Comparison of ENCODE assay signal across 8 mouse cellular contexts in genomic region chr4:57781994-57782393, GRCm38 (mm10).
DNase-seq lines count a peak whose midpoint lies in the region; ATAC-seq and TF ChIP-seq lines count a peak whose summit lies in the region.

No protein-coding gene starts in this region.

- DNase-seq in layer of hippocampus, postnatal 36 days = peak; percentile 39 to 51
- no peak for DNase-seq in layer of hippocampus, adult 9-10 months (ENCODE audit: low spot score)
- peak; percentile 99 for DNase-seq in heart, adult 11 months
- DNase-seq in liver, embryonic 14.5 days (ENCODE audit: low read depth in 3 of 3, low spot score in 3 of 3) = peak in 2 of 3 experiments; percentile 24 to 31
- DNase-seq in naive thymus-derived CD4-positive, alpha-beta T cell, adult 2 months (ENCODE audit: low read depth) = peak; percentile 82
- peak; percentile 78 for DNase-seq in stomach, postnatal 0 days (ENCODE audit: low spot score)

- ATAC-seq in intestine, embryonic 16.5 days = peak; percentile 79
- peak; percentile 82 for ATAC-seq in liver, embryonic 14.5 days (ENCODE audit: insufficient read depth)
- ATAC-seq in stomach, postnatal 0 days (ENCODE audit: low FRiP score, low TSS enrichment) = peak; percentile 87

- no peak for TF ChIP-seq EP300 in liver, embryonic 14.5 days (IDR thresholded peaks at IDR 0.05; ENCODE audit: low read depth)
- no peak for TF ChIP-seq EP300 in stomach, postnatal 0 days (optimal IDR thresholded peaks at IDR 0.05)

- H3K27ac ChIP-seq in cortical plate, adult 2 months (ENCODE audit: insufficient read depth, low read length) = no peak overlapping the region
- no peak overlapping the region for H3K27ac ChIP-seq in intestine, embryonic 16.5 days (ENCODE audit: low read length)
- no peak overlapping the region for H3K27ac ChIP-seq in liver, embryonic 14.5 days
- no peak overlapping the region for H3K27ac ChIP-seq in stomach, postnatal 0 days (replicated peaks)

- H3K4me3 ChIP-seq in cortical plate, adult 2 months (ENCODE audit: insufficient read depth, low read length) = peak overlapping the region; percentile 32
- peak overlapping the region; percentile 52 for H3K4me3 ChIP-seq in intestine, embryonic 16.5 days (ENCODE audit: low read length)
- peak overlapping the region; percentile 29 to 46 for H3K4me3 ChIP-seq in liver, embryonic 14.5 days (ENCODE audit: insufficient read depth in 1 of 2, low read depth in 2 of 2, low read length in 2 of 2)
- peak overlapping the region; percentile 34 for H3K4me3 ChIP-seq in stomach, postnatal 0 days (ENCODE audit: low read depth, low read length)

- peaks cover 11% of the 10 kb centered on the region for H3K27me3 ChIP-seq in intestine, embryonic 16.5 days (replicated peaks; ENCODE audit: control insufficient read depth, insufficient read depth, low read length)
- peaks cover 33% of the 10 kb centered on the region for H3K27me3 ChIP-seq in liver, embryonic 14.5 days (ENCODE audit: control insufficient read depth, insufficient read depth, low read length)
- H3K27me3 ChIP-seq in stomach, postnatal 0 days (ENCODE audit: control insufficient read depth, insufficient read depth, low read length) = no peaks in the 10 kb centered on the region

- H3K9ac ChIP-seq in intestine, embryonic 16.5 days (ENCODE audit: low read depth, low read length) = peak overlapping the region; percentile 49; the same call in 1 of the 2 replicates
- H3K9ac ChIP-seq in liver, embryonic 14.5 days (replicated peaks) = no peak overlapping the region
- peak overlapping the region; percentile 19; the same call in 1 of the 2 replicates for H3K9ac ChIP-seq in stomach, postnatal 0 days (ENCODE audit: low read length)

- H3K9me3 ChIP-seq in intestine, embryonic 16.5 days (ENCODE audit: control insufficient read depth, low read length) = no peaks in the 10 kb centered on the region
- H3K9me3 ChIP-seq in liver, embryonic 14.5 days (ENCODE audit: control insufficient read depth, low read length) = no peaks in the 10 kb centered on the region
- H3K9me3 ChIP-seq in stomach, postnatal 0 days (ENCODE audit: control insufficient read depth, low read length) = no peaks in the 10 kb centered on the region

- TF ChIP-seq POLR2A in cortical plate, adult 2 months (IDR thresholded peaks at IDR 0.05; ENCODE audit: extremely low read depth, insufficient read depth, low read length) = no peak

- H3K4me2 ChIP-seq in intestine, embryonic 16.5 days (ENCODE audit: low read depth, low read length) = peak overlapping the region; percentile 81
- peak overlapping the region; percentile 67 for H3K4me2 ChIP-seq in liver, embryonic 14.5 days (ENCODE audit: low read depth)
- H3K4me2 ChIP-seq in stomach, postnatal 0 days (replicated peaks; ENCODE audit: low read depth) = peak overlapping the region; percentile 62

- H3K4me1 ChIP-seq in cortical plate, adult 2 months (ENCODE audit: control insufficient read depth, insufficient read depth, low read length) = no peaks in the 10 kb centered on the region
- H3K4me1 ChIP-seq in intestine, embryonic 16.5 days (ENCODE audit: control insufficient read depth, insufficient read depth, low read length) = peaks cover 20% of the 10 kb centered on the region
- H3K4me1 ChIP-seq in liver, embryonic 14.5 days (replicated peaks; ENCODE audit: control insufficient read depth in 2 of 2, insufficient read depth in 2 of 2, low read length in 1 of 2) = no peaks in the 10 kb centered on the region
- no peaks in the 10 kb centered on the region; the same call in 1 of the 2 replicates for H3K4me1 ChIP-seq in stomach, postnatal 0 days (replicated peaks; ENCODE audit: control insufficient read depth, insufficient read depth)

- H3K36me3 ChIP-seq in intestine, embryonic 16.5 days (ENCODE audit: control insufficient read depth, insufficient read depth, low read length) = no peaks in the 10 kb centered on the region
- no peaks in the 10 kb centered on the region for H3K36me3 ChIP-seq in liver, embryonic 14.5 days (replicated peaks; ENCODE audit: control insufficient read depth, insufficient read depth, low read depth)
- H3K36me3 ChIP-seq in stomach, postnatal 0 days (ENCODE audit: control insufficient read depth, insufficient read depth, low read length) = no peaks in the 10 kb centered on the region

- no peak for TF ChIP-seq CTCF in cortical plate, adult 2 months (IDR thresholded peaks at IDR 0.05; ENCODE audit: extremely low read depth, insufficient read depth, low read length)
- peak; percentile 33; the same call in 1 of the 2 replicates for TF ChIP-seq CTCF in liver, embryonic 14.5 days (IDR thresholded peaks at IDR 0.05; ENCODE audit: low read depth)
- peak; percentile 58 for TF ChIP-seq CTCF in stomach, postnatal 0 days (IDR thresholded peaks at IDR 0.05; ENCODE audit: low read depth)

- under 1% methylated on average over 26 of the region's 26 CpGs for WGBS in intestine, embryonic 16.5 days
- WGBS in liver, embryonic 14.5 days (ENCODE audit: insufficient replicate concordance) = under 1% methylated on average over 26 of the region's 26 CpGs
- WGBS in stomach, postnatal 0 days = 3% methylated on average over 23 of the region's 26 CpGs
